Mouse (Mus musculus): ENCODE measurements around the gene Trank1. TPM values are rescaled to one million over a fixed set of nuclear protein-coding genes. Genes with fewer than 3 reads are reported as not detected.

Gene Trank1
- total RNA-seq, 2 experiments from 2014 or later: 159 to 197 TPM

GRCm38 (mm10) chr9:111372079-111372478 lies 60.5 kb downstream of the Trank1 start:
- no peak for DNase-seq (ENCODE audit: extremely low spot score in 1 of 2, low spot score in 1 of 2)

DNA sequence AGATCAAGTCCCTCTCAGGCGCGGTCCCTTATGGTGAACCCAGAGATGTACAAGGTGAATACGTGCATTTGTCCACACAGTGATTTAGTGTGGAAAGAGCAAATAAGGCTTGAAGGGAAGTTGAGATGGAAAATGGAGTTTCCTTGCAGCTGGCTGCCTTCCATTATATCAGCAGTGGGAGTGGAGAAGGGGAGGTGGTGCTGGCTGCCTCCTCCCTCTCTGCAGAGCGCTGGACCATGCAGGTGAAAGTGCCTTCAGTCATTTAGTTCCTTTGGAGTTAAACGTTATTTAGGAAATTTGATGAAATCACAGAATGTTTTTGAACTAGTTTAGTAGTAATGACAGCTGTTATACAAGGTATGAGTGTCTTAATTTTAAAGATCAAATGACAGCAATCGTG lies 66.3 kb downstream of the Trank1 start:
- no peak for DNase-seq (ENCODE audit: extremely low spot score in 1 of 2, low spot score in 1 of 2)

- DNase-seq (ENCODE audit: extremely low spot score in 1 of 2, low spot score in 1 of 2): no peak
Observed at GRCm38 (mm10) chr9:111381056-111382025, 69.8 kb downstream of the Trank1 start.

DNA sequence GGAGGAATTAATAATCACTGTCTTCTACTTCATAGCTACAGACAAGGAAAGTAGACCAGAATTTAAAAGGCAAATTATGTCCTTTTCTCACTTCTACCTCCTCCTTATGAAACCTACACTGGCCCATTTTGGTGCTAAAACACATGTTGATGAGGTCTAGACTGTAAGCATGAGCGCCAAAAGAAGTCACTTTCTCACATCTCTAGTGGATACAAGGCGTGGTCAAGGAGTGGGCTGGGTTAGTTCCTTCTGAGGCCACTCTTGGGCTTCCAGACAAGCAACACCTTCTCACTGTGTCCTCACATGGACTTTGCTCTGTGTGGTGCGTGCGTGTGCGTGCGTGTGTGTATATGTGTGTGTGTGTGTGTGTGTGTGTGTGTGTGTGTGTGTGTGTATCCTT lies 70.9 kb downstream of the Trank1 start:
- no peak for DNase-seq (ENCODE audit: extremely low spot score in 1 of 2, low spot score in 1 of 2)

- no peak for DNase-seq (ENCODE audit: extremely low spot score in 1 of 2, low spot score in 1 of 2)
Observed at GRCm38 (mm10) chr9:111383046-111383445, 71.5 kb downstream of the Trank1 start.

- DNase-seq (ENCODE audit: extremely low spot score in 1 of 2, low spot score in 1 of 2): no peak
Observed at GRCm38 (mm10) chr9:111383756-111384155, 72.2 kb downstream of the Trank1 start.

DNA sequence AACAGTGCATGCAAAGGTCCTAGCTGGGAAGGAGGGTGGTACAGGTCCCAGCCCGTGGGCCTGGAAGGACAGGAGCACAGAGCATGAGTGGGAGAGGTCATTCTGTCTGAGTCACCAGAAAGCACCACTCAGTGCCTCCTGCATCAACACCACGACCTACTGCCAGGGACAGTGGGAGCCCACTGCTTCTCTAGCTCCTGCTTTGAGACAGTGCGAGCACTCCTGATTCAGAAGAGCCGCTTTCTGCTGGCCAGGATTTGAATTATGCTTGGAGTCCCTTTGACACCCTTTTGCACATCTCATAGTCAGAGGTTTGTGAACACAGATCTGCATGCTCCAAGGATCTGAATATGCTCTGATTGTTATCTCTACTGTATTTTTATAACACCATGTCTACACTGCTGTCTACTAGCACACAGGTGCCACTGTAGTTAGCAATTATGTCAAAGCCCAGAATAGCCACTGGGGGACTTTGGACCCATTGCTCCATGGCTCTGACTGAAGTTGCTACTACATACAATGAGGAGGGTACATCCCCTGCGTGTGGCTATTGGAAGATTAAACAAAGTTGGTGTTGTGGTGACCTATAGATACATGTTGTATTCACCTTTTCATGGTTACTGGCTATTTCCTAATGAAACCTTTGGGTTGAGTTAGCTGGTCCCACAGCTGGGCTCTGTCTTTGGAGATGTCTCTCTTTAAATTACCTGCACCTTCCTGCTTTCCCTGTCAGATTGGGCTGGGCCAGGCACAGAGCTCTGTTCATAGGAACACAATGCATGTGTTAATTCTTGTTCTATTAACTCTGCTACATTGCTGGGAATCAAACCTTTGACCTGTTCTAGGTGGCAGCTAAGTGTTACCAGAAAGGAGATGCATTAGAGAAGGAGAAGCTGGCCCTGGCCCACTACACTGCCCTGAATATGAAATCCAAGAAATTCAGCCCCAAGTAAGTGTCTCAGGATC lies 74.3 kb downstream of the Trank1 start:
- DNase-seq (ENCODE audit: extremely low spot score in 1 of 2, low spot score in 1 of 2): no peak

GRCm38 (mm10) chr9:111386569-111386968 lies 75.0 kb downstream of the Trank1 start:
- no peak for DNase-seq (ENCODE audit: extremely low spot score in 1 of 2, low spot score in 1 of 2)

- DNase-seq (ENCODE audit: extremely low spot score in 1 of 2, low spot score in 1 of 2): no peak
Observed at GRCm38 (mm10) chr9:111387576-111387975, 76.0 kb downstream of the Trank1 start.

DNA sequence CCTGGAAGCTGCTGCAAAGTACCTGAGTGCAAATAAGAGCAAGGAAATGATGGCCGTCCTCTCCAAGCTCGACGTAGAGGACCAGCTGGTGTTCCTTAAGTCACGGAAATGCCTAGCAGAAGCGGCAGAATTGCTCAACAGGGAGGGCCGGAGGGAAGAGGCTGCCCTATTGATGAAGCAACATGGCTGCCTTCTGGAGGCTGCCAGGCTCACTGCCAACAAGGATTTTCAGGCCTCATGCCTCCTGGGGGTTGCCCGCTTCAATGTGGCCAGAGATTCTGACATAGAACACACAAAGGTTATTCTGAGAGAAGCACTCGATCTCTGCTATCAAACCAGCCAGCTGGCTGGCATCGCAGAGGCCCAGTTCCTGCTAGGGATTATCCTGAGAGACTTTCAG lies 78.5 kb downstream of the Trank1 start:
- no peak for DNase-seq (ENCODE audit: extremely low spot score in 1 of 2, low spot score in 1 of 2)

DNA sequence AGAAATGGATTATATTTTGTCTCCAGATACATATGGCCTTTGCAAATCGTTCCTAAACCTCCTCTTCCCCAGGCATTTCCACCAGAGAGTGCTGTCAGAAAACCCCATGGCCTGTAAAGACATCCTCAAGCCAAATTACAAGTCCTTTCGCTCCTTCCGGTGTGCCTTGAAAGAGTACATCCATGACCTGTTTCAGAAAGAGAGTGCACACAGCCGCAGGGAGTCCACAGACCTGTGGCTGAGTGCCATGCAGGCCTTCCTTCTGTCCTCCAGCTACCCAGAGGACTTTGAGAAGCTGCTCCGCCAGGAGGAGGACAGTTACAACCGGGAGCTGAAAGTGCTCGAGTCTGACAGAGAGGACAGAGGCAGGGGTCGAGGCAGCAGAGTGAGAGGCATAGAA lies 79.5 kb downstream of the Trank1 start:
- no peak for DNase-seq (ENCODE audit: extremely low spot score in 1 of 2, low spot score in 1 of 2)

GRCm38 (mm10) chr9:111391926-111392442 lies 80.4 kb downstream of the Trank1 start:
- no peak for DNase-seq (ENCODE audit: extremely low spot score in 1 of 2, low spot score in 1 of 2)

- DNase-seq (ENCODE audit: extremely low spot score in 1 of 2, low spot score in 1 of 2): no peak
Observed at GRCm38 (mm10) chr9:111395265-111395664, 83.7 kb downstream of the Trank1 start.

DNA sequence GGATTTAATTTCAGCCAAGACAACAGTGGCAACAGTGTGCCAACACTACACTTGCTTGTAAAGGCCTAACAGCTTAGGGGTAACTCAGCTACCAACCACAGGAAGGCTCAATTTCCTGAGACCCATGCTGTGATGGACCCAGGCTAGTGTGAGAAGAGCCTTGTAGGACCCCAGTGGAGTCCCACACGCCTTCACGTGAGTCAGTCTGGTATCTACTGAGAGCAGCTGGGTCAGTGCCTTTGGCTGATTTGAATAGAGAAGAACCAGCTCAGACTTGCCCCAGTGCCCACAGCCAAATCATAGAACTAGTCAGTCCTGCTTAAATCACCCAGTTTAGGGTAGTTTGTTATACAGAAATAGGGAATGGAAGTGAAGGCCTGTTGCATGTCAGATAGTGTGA lies 86.5 kb downstream of the Trank1 start:
- DNase-seq (ENCODE audit: extremely low spot score in 1 of 2, low spot score in 1 of 2): no peak

GRCm38 (mm10) chr9:111400089-111400488 lies 88.5 kb downstream of the Trank1 start:
- DNase-seq (ENCODE audit: extremely low spot score in 1 of 2, low spot score in 1 of 2): no peak

DNA sequence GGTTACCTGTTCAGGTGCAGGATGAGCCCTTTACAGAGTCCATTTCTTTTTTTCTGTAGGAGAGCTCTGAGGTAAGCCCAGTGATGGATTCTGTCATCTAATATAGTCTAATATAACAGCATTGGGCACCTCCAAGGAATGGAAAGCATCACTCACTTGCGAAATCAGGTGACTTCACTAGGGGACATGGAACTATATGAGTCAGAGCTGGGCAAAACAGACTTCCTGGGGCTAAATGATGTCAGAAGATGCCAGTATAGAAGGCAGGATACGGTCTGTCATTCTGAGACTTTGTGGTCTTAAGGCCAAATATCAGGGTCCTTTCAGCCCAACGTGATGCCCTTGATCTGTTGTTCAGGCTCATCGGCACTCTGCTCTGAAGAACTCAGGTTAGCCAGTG lies 91.6 kb downstream of the Trank1 start:
- DNase-seq (ENCODE audit: extremely low spot score in 1 of 2, low spot score in 1 of 2): no peak

DNA sequence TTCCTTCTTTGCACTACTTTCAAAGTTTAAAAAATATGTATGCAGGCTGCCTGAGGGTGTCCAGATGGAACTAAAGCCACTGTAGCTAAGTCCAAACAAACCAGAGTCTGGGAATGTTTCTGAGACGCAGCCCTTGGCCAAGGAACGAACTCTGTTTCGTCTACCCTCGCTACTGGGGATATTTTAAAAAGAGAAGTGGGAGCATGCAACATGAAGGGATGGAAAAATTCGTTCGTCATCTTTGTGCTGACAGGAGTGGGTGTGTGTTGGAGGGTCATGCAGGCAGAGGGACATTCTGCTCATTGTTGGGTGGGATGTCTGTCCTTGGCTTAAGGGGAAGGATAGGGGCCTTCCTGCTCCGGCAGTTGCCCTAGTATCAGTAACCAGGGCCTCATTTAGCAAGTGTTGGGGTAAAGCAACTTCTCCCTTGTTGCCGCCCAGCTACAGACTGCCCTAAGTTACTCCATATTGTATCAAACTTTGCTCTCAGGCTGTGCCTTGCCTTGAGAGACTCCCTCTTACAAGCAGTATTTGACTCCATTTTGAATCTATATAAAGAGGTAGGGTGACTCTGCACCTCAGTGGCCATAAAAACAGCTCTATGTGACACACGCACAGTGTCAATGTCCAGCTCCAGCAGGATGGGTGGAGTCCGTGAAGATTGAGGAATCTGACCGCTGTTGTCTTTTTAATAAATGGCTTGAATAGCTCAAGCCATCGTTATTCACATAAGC lies 93.0 kb downstream of the Trank1 start:
- DNase-seq (ENCODE audit: extremely low spot score in 1 of 2, low spot score in 1 of 2): no peak

DNA sequence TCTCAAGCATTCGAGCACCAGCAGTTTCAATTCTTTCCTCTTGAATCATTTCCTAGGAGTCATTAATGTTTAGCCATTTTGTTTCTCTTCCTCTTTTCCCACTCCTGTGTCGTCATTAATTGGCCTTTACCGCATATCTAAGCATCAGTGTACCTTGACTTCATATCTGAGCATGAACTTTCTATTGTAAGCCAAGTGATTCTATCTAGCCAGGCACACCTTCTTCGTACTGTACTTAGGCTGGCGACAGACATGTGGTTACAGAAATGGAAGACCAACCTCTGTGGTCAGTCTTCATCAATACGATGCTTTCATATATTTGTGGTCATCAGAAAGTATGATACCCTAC lies 93.5 kb downstream of the Trank1 start:
- no peak for DNase-seq (ENCODE audit: extremely low spot score in 1 of 2, low spot score in 1 of 2)

DNA sequence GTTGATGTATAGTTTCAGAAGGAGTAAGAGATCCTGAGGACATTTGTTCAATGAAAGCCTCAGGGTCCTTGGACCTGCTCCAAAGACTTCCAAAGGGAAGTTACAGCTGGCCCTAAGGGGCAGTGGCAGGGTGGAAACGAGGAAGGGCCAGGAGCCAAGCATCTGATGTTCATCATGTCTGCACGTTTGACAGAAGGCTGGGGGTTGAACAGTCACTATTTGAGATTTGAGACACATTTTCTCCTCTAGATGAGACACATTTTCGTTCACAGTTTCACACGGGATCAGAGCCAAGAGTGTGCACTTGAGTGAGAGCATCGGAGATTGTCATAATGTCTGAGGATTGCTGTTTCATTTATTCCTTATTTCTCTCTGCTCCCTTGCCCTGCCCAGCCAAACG lies 96.5 kb downstream of the Trank1 start:
- no peak for DNase-seq (ENCODE audit: extremely low spot score in 1 of 2, low spot score in 1 of 2)

DNA sequence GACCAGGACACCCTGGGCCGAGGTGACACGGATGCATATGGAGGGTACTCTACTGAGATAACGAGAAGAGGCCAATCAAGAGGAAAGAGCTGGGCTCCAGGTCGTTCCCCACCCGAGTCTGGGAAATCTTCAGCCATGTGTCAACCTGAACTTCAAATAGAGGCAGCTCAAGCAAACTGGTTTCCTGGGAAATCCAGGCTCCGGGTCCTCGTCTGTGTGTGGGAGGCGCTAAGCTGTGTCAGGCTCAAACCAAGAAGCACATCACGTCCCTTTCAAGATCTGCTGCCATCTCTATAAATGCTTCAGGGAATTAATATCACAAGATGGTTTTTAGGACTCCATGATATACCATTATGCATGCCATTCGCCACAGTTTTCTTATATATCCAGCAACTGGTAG lies 96.9 kb downstream of the Trank1 start:
- no peak for DNase-seq (ENCODE audit: extremely low spot score in 1 of 2, low spot score in 1 of 2)
